Mouse (Mus musculus) midbrain, embryonic 16.5 days (tissue): ENCODE measurements around the gene Gm20696. TPM values are rescaled to one million over a fixed set of nuclear protein-coding genes. Genes with fewer than 3 reads are reported as not detected.

Source experiments
- ATAC-seq: fragments of 200-750 bp; cut with Nextera tagmentation; 2 replicates; pipeline ENCODE4 v1.8.0; 2017; ENCODE audit warnings: moderate TSS enrichment
- H3K27ac ChIP-seq: fragments of 300-500 bp; sonication (generic); 2 replicates; pipeline ENCODE4 v1.5.1; 2014; ENCODE audit warnings: mild to moderate bottlenecking, low read length, mixed read lengths
- H3K27me3 ChIP-seq: fragments of 300-500 bp; sonication (generic); 2 replicates; pipeline ENCODE4 v1.6.1; 2014; ENCODE audit warnings: low read depth, low read length, mixed read lengths; ENCODE audit not compliant: control insufficient read depth, insufficient read depth
- H3K36me3 ChIP-seq: fragments of 300-500 bp; sonication (generic); 2 replicates; pipeline ENCODE4 v1.6.1; 2014; ENCODE audit warnings: mild to moderate bottlenecking, low read length, moderate library complexity, mixed read lengths; ENCODE audit not compliant: control insufficient read depth, insufficient read depth
- H3K4me1 ChIP-seq: fragments of 300-500 bp; sonication (generic); 2 replicates; pipeline ENCODE4 v1.6.1; 2014; ENCODE audit warnings: mild to moderate bottlenecking, low read length, mixed read lengths; ENCODE audit not compliant: control insufficient read depth, insufficient read depth
- H3K4me2 ChIP-seq: fragments of 300-500 bp; sonication (generic); 2 replicates; pipeline ENCODE4 v1.6.1; 2014; ENCODE audit warnings: mild to moderate bottlenecking, low read length, mixed read lengths
- H3K4me3 ChIP-seq: fragments of 300-500 bp; sonication (generic); 2 replicates; pipeline ENCODE4 v1.5.1; 2014; ENCODE audit warnings: low read depth, mild to moderate bottlenecking, low read length, moderate library complexity, mixed read lengths
- H3K9ac ChIP-seq: fragments of 300-500 bp; sonication (generic); 2 replicates; pipeline ENCODE4 v1.6.1; 2014; ENCODE audit warnings: low read depth, low read length, mixed read lengths
- H3K9me3 ChIP-seq: fragments of 300-500 bp; sonication (generic); replicated peaks from 2 replicates; pipeline ENCODE4 v1.6.1; 2014; ENCODE audit warnings: mild to moderate bottlenecking, low read length, mixed read lengths; ENCODE audit not compliant: control insufficient read depth, poor library complexity, severe bottlenecking
- WGBS: fragments of 180-500 bp; shearing (Covaris S2); extraction: QIAGEN DNeasy Blood & Tissue Kit; methylation state at CpG from one replicate; pipeline ENCODE4 v1.1.7; 2014; 5-methylcytosine and 5-hydroxymethylcytosine counted together
- polyA plus RNA-seq: library from polyadenylated mRNA; unstranded; fragments of >200 nt; fragmentation: Nextera tagmentation; extraction: Ambion mirVana; gene quantifications from 2 replicates; pipeline ENCODE4 v1.2.1, GENCODE M21; 2015

The Gm20696 gene
- polyA plus RNA-seq, 1 experiment from 2014 or later: 2.4 TPM

- no peak overlapping the region for H3K27ac ChIP-seq
- no peaks in the 10 kb centered on the region for H3K9me3 ChIP-seq
- H3K27me3 ChIP-seq: no peaks in the 10 kb centered on the region
- H3K36me3 ChIP-seq: no peaks in the 10 kb centered on the region
- ATAC-seq: no peak
- H3K4me3 ChIP-seq: no peak overlapping the region
- no peak overlapping the region for H3K9ac ChIP-seq
- no peak overlapping the region for H3K4me2 ChIP-seq
- no peaks in the 10 kb centered on the region for H3K4me1 ChIP-seq
- WGBS: 82% methylated on average over 6 of the region's 6 CpGs
These were observed 125.9 kb downstream of the Gm20696 start for GRCm38 (mm10) chr6:99540653-99541052.

- Histone ChIP-seq H3K4me1 (no peaks in the 10 kb centered on the region), H3K27me3 (no peaks in the 10 kb centered on the region), H3K36me3 (no peaks in the 10 kb centered on the region), H3K27ac (no peak overlapping the region), H3K9ac (no peak overlapping the region), H3K9me3 (no peaks in the 10 kb centered on the region), H3K4me2 (no peak overlapping the region), H3K4me3 (no peak overlapping the region)
- 86% methylated on average over 5 of the region's 5 CpGs for WGBS
- no peak for ATAC-seq
These were observed 126.5 kb downstream of the Gm20696 start for GRCm38 (mm10) chr6:99540146-99540545.

DNA sequence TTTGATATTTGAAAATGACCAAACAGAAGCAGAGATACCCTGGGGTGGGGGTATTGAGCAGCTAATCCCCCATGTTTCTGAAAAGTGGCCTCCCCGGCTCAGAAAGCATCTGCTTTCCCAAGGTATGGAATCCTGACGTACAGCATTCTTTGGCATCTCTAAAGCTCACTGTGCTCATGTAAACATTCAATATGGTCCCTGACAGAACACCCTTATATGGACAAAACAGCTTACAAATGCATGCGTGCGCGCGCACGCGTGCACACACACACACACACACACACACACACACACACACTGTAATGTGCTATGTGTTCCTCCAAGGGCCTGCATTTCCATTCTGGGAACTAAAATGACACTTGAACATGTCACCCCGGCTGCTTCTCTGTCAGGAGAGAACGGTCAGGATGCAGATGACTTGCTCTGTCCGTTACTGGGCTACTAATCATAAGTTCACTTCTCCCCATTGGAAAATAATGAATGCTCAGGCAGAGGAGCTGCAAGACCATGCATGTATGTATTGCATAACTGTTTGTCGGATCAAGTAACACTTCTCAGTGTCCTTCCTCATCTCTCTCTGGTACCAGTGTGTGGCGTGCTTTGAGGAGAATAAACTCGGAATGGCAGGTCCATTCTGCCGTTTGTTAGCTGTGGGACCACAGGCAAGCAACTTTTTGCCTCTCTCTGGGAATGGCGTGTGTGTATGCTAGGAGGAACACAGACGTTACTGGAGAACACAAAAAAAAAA, 128.2 kb downstream of the Gm20696 start:
- H3K4me1 ChIP-seq: no peaks in the 10 kb centered on the region
- H3K9me3 ChIP-seq: no peaks in the 10 kb centered on the region
- no peak overlapping the region for H3K27ac ChIP-seq
- H3K27me3 ChIP-seq: no peaks in the 10 kb centered on the region
- WGBS: 86% methylated on average over 17 of the region's 17 CpGs
- H3K4me2 ChIP-seq: no peak overlapping the region
- H3K36me3 ChIP-seq: no peaks in the 10 kb centered on the region
- no peak for ATAC-seq
- no peak overlapping the region for H3K9ac ChIP-seq
- no peak overlapping the region for H3K4me3 ChIP-seq

DNA sequence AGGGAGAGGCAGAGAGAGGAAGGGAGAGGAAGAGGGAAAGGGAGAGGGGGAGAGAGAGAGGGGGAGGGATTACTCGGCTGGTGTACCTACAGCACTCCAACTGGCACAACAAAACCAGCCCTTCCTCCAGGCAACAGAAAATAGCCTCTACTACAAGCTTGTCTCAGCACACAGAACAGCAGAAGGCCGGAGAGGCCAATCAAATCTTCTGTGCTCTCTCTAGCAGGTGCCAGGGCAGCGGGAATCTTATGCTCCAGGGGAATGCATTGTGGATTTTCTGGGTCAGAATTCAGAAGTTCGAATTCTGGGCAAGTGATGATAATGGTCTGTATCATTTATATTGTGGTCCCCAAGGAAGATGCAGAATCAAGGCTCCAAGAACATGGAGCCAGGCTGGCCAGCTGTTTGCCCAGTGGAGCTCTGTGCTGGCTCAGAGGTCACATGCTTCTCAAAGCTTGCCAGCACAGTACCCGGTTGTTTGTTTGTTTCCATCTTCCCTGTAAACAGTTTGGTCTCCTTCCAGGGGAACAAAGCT, 132.3 kb downstream of the Gm20696 start:
- H3K4me1 ChIP-seq: no peaks in the 10 kb centered on the region
- ATAC-seq: no peak
- no peak overlapping the region for H3K4me3 ChIP-seq
- no peaks in the 10 kb centered on the region for H3K9me3 ChIP-seq
- no peak overlapping the region for H3K9ac ChIP-seq
- 58% methylated on average over 5 of the region's 5 CpGs for WGBS
- H3K27me3 ChIP-seq: no peaks in the 10 kb centered on the region; the same call in 1 of the 2 replicates
- H3K36me3 ChIP-seq: no peaks in the 10 kb centered on the region
- no peak overlapping the region for H3K4me2 ChIP-seq
- H3K27ac ChIP-seq: no peak overlapping the region

DNA sequence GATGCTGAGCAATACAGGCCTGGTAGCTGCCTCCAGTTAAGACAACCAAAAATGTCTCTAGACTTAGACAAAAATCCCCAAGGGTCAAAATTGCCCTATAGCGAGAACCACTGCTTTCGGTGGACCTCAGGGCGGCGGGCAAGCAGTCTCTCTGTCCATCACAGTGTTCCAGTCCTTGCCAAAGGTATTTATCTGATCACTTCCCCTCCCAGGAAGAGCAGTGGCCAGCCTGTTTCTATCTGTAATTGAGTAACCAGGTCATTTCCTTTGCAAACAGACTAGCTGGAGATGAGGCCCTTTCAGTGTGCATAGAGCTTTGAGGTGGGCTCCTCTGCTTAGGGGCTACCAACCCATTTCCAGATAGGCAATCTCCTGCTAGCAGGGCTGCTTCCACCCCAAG, 134.1 kb downstream of the Gm20696 start:
- H3K27me3 ChIP-seq: no peaks in the 10 kb centered on the region; the same call in 1 of the 2 replicates
- H3K4me3 ChIP-seq: no peak overlapping the region
- H3K4me2 ChIP-seq: no peak overlapping the region
- no peak overlapping the region for H3K9ac ChIP-seq
- 95% methylated on average over 4 of the region's 4 CpGs for WGBS
- no peak for ATAC-seq
- no peaks in the 10 kb centered on the region for H3K9me3 ChIP-seq
- H3K4me1 ChIP-seq: no peaks in the 10 kb centered on the region
- no peaks in the 10 kb centered on the region for H3K36me3 ChIP-seq
- H3K27ac ChIP-seq: no peak overlapping the region

GRCm38 (mm10) chr6:99528972-99529371, 137.6 kb downstream of the Gm20696 start:
- Histone ChIP-seq H3K9ac (no peak overlapping the region), H3K9me3 (no peaks in the 10 kb centered on the region), H3K4me1 (no peaks in the 10 kb centered on the region), H3K27ac (no peak overlapping the region), H3K4me3 (no peak overlapping the region), H3K27me3 (no peaks in the 10 kb centered on the region; the same call in 1 of the 2 replicates), H3K4me2 (no peak overlapping the region), H3K36me3 (no peaks in the 10 kb centered on the region)
- no peak for ATAC-seq
- WGBS: 67% methylated on average over 2 of the region's 2 CpGs

DNA sequence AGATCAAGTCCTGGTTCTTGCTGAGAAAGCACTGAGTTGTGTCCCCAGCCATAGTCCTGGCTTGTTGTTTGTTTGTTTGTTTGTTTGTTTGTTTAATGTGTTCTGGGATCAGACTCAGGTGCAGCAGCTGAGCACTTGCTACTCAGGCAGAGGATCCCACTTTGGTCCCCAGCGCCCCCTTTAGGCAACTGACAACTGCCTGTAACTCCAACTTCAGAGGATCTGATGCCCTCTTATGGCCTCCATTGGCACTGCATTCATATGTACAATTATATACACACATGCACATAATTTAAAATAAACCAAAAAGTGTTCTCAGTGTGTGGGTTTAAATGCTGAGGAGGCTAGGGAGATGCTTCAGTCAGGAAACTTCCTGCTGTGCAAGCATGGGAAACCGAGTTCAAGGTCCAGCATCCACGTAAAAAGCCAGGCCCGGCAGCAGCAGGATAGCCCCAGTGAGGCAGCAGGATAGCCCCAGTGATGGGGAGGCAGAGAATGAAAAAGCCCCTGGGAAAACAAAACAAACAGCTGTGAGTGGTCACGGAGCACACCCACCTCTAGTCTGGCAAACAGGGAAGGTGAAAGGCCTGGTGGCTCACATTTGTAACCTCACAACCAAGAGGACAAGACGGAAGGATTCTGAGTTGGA, 139.0 kb downstream of the Gm20696 start:
- 95% methylated on average over 6 of the region's 6 CpGs for WGBS
- ATAC-seq: no peak
- Histone ChIP-seq H3K9ac (no peak overlapping the region), H3K27ac (no peak overlapping the region), H3K27me3 (no peaks in the 10 kb centered on the region), H3K4me1 (no peaks in the 10 kb centered on the region), H3K4me2 (no peak overlapping the region), H3K36me3 (no peaks in the 10 kb centered on the region), H3K4me3 (no peak overlapping the region), H3K9me3 (no peaks in the 10 kb centered on the region)

DNA sequence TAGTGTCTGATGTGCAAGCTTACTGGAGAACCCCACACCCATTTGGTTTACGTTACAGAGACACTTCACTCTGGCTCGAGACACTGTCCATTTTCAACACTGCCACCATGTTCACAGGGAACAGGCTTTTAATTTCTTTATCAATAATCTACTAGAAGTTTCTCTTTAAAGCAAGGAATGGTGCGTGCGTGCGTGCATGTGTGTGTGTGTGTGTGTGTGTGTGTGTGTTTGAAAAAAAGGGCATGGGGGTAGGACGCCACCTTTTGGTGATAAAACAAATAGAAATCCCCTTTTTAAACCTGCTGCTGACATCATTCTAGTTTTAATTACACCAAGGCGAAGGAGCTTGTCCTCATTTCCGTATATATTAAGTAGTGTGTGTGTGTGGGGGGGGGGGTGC, 141.2 kb downstream of the Gm20696 start:
- no peaks in the 10 kb centered on the region for H3K27me3 ChIP-seq
- no peak overlapping the region for H3K9ac ChIP-seq
- H3K4me1 ChIP-seq: peaks cover 2% of the 10 kb centered on the region; the same call in 1 of the 2 replicates
- H3K4me2 ChIP-seq: no peak overlapping the region
- 46% methylated on average over 8 of the region's 8 CpGs for WGBS
- H3K4me3 ChIP-seq: no peak overlapping the region
- no peaks in the 10 kb centered on the region for H3K36me3 ChIP-seq
- H3K9me3 ChIP-seq: no peaks in the 10 kb centered on the region
- no peak for ATAC-seq
- no peak overlapping the region for H3K27ac ChIP-seq
